Mouse (Mus musculus) midbrain, postnatal 0 days (tissue): ENCODE measurements around the gene Tbc1d5. TPM values are rescaled to one million over a fixed set of nuclear protein-coding genes. Genes with fewer than 3 reads are reported as not detected.

Experiments
- ATAC-seq: fragments of 200-750 bp; cut with Nextera tagmentation; 2 replicates; pipeline ENCODE4 v1.8.0; 2017; ENCODE audit warnings: moderate number of reproducible peaks, mild to moderate bottlenecking, moderate TSS enrichment, moderate library complexity; ENCODE audit not compliant: low FRiP score
- DNase-seq: peaks from one replicate; pipeline ENCODE4 v3.0.0-alpha.2; 2015; ENCODE audit warnings: low spot score
- H3K27ac ChIP-seq: fragments of 300-500 bp; sonication (generic); 2 replicates; pipeline ENCODE4 v1.5.1; 2014; ENCODE audit warnings: low read depth, mild to moderate bottlenecking, low read length, mixed read lengths
- H3K27me3 ChIP-seq: fragments of 300-500 bp; sonication (generic); 2 replicates; pipeline ENCODE4 v1.6.1; 2014; ENCODE audit warnings: low read length, control low read depth, mixed read lengths; ENCODE audit not compliant: insufficient read depth
- H3K36me3 ChIP-seq: fragments of 300-500 bp; sonication (generic); 2 replicates; pipeline ENCODE4 v1.6.1; 2014; ENCODE audit warnings: low read length, control low read depth, mixed read lengths; ENCODE audit not compliant: insufficient read depth
- H3K4me1 ChIP-seq: fragments of 300-500 bp; sonication (generic); 2 replicates; pipeline ENCODE4 v1.6.1; 2014; ENCODE audit warnings: mild to moderate bottlenecking, control low read depth, antibody characterized with exemption, low read length, mixed read lengths; ENCODE audit not compliant: insufficient read depth
- H3K4me2 ChIP-seq: fragments of 300-500 bp; sonication (generic); 2 replicates; pipeline ENCODE4 v1.6.1; 2014; ENCODE audit warnings: low read depth, mild to moderate bottlenecking, low read length, mixed read lengths; ENCODE audit not compliant: poor library complexity, severe bottlenecking
- H3K4me3 ChIP-seq: fragments of 300-500 bp; sonication (generic); 2 replicates; pipeline ENCODE4 v1.5.1; 2014; ENCODE audit warnings: low read depth, mild to moderate bottlenecking, low read length, moderate library complexity
- H3K9ac ChIP-seq: fragments of 300-500 bp; sonication (generic); replicated peaks from 2 replicates; pipeline ENCODE4 v1.6.1; 2014; ENCODE audit warnings: mild to moderate bottlenecking, low read length, moderate library complexity, mixed read lengths; ENCODE audit not compliant: poor library complexity, severe bottlenecking
- H3K9me3 ChIP-seq: fragments of 300-500 bp; sonication (generic); 2 replicates; pipeline ENCODE4 v1.6.1; 2016; ENCODE audit warnings: low read length, control low read depth
- CTCF ChIP-seq: IDR thresholded peaks from 2 replicates; pipeline ENCODE4 v1.5.1; 2016; ENCODE audit warnings: antibody characterized with exemption, mild to moderate bottlenecking
- WGBS: fragments of 180-500 bp; shearing (Covaris S2); extraction: QIAGEN DNeasy Blood & Tissue Kit; methylation state at CpG from one replicate; pipeline ENCODE4 v1.1.7; 2014; 5-methylcytosine and 5-hydroxymethylcytosine counted together
- polyA plus RNA-seq: library from polyadenylated mRNA; unstranded; fragments of >200 nt; fragmentation: Nextera tagmentation; extraction: Ambion mirVana; gene quantifications from 2 replicates; pipeline ENCODE4 v1.2.1, GENCODE M21; 2015
- total RNA-seq: library from RNA; depleted of rRNA; stranded (reverse); fragments of >200 nt; gene quantifications from 2 replicates; pipeline ENCODE4 v1.2.3, GENCODE M21; 2014

The Tbc1d5 gene
- total and polyA plus RNA-seq, 2 experiments from 2014 or later: 5.7 to 20.3 TPM

- H3K27me3 ChIP-seq: no peaks in the 10 kb centered on the region
- TF ChIP-seq CTCF: no peak
- no peak overlapping the region for H3K27ac ChIP-seq
- H3K4me1 ChIP-seq: no peaks in the 10 kb centered on the region
- no peaks in the 10 kb centered on the region for H3K9me3 ChIP-seq
- no peak overlapping the region for H3K4me2 ChIP-seq
- no peak overlapping the region for H3K9ac ChIP-seq
- DNase-seq (no peak), ATAC-seq (no peak)
- H3K36me3 ChIP-seq: peaks cover 13% of the 10 kb centered on the region
- 65% methylated on average over 2 of the region's 2 CpGs for WGBS
- no peak overlapping the region for H3K4me3 ChIP-seq
Observed at GRCm38 (mm10) chr17:50737068-50737467, 442.1 kb downstream of the Tbc1d5 start.

- no peaks in the 10 kb centered on the region for H3K9me3 ChIP-seq
- peak; percentile 52 for DNase-seq
- H3K36me3 ChIP-seq: peaks cover 13% of the 10 kb centered on the region
- H3K27me3 ChIP-seq: no peaks in the 10 kb centered on the region
- WGBS: 71% methylated on average over 8 of the region's 8 CpGs
- no peaks in the 10 kb centered on the region for H3K4me1 ChIP-seq
- no peak overlapping the region for H3K9ac ChIP-seq
- no peak overlapping the region for H3K4me3 ChIP-seq
- H3K4me2 ChIP-seq: no peak overlapping the region
- H3K27ac ChIP-seq: no peak overlapping the region
- no peak for ATAC-seq
- no peak for TF ChIP-seq CTCF
Observed at GRCm38 (mm10) chr17:50735955-50736533, 443.1 kb downstream of the Tbc1d5 start.

- no peak overlapping the region for H3K4me3 ChIP-seq
- no peak overlapping the region for H3K27ac ChIP-seq
- H3K4me1 ChIP-seq: no peaks in the 10 kb centered on the region
- WGBS: 80% methylated on average over 4 of the region's 4 CpGs
- H3K9me3 ChIP-seq: no peaks in the 10 kb centered on the region
- TF ChIP-seq CTCF: no peak
- peak; percentile 5 for DNase-seq
- no peak overlapping the region for H3K4me2 ChIP-seq
- no peak overlapping the region for H3K9ac ChIP-seq
- H3K36me3 ChIP-seq: peaks cover 13% of the 10 kb centered on the region
- no peaks in the 10 kb centered on the region for H3K27me3 ChIP-seq
- no peak for ATAC-seq
Observed at GRCm38 (mm10) chr17:50735382-50735954, 443.7 kb downstream of the Tbc1d5 start.

GRCm38 (mm10) chr17:50734781-50735180 is 444.4 kb downstream of the Tbc1d5 start:
- Histone ChIP-seq H3K9ac (no peak overlapping the region), H3K9me3 (no peaks in the 10 kb centered on the region), H3K4me1 (no peaks in the 10 kb centered on the region), H3K36me3 (peaks cover 13% of the 10 kb centered on the region), H3K27ac (no peak overlapping the region), H3K4me3 (no peak overlapping the region), H3K4me2 (no peak overlapping the region), H3K27me3 (no peaks in the 10 kb centered on the region)
- no peak for TF ChIP-seq CTCF
- ATAC-seq (no peak; the same call in 1 of the 2 replicates), DNase-seq (peak; percentile 3)
- WGBS: 92% methylated on average over 6 of the region's 6 CpGs

- no peak overlapping the region for H3K27ac ChIP-seq
- peaks cover 13% of the 10 kb centered on the region for H3K36me3 ChIP-seq
Observed at GRCm38 (mm10) chr17:50733390-50733789, 445.8 kb downstream of the Tbc1d5 start.

GRCm38 (mm10) chr17:50731876-50732275 is 447.3 kb downstream of the Tbc1d5 start:
- no peak overlapping the region for H3K27ac ChIP-seq
- H3K9ac ChIP-seq: no peak overlapping the region
- H3K4me3 ChIP-seq: no peak overlapping the region
- peaks cover 13% of the 10 kb centered on the region for H3K36me3 ChIP-seq
- no peak for ATAC-seq
- H3K27me3 ChIP-seq: no peaks in the 10 kb centered on the region
- no peak for TF ChIP-seq CTCF
- H3K4me2 ChIP-seq: no peak overlapping the region
- no peaks in the 10 kb centered on the region for H3K4me1 ChIP-seq
- no peaks in the 10 kb centered on the region for H3K9me3 ChIP-seq
- no peak for DNase-seq
- WGBS: 97% methylated on average over 5 of the region's 5 CpGs

More at GRCm38 (mm10) chr17:50733390-50733789, 445.8 kb downstream of the Tbc1d5 start:
- no peaks in the 10 kb centered on the region for H3K4me1 ChIP-seq
- ATAC-seq: no peak
- TF ChIP-seq CTCF: no peak
- no peak overlapping the region for H3K4me2 ChIP-seq
- H3K9ac ChIP-seq: no peak overlapping the region
- peak; percentile 22 for DNase-seq
- H3K9me3 ChIP-seq: no peaks in the 10 kb centered on the region
- WGBS: 92% methylated on average over 7 of the region's 7 CpGs
- no peaks in the 10 kb centered on the region for H3K27me3 ChIP-seq
- no peak overlapping the region for H3K4me3 ChIP-seq
